Mouse (Mus musculus): ENCODE measurements around the gene Nox4.

The Nox4 gene

DNA sequence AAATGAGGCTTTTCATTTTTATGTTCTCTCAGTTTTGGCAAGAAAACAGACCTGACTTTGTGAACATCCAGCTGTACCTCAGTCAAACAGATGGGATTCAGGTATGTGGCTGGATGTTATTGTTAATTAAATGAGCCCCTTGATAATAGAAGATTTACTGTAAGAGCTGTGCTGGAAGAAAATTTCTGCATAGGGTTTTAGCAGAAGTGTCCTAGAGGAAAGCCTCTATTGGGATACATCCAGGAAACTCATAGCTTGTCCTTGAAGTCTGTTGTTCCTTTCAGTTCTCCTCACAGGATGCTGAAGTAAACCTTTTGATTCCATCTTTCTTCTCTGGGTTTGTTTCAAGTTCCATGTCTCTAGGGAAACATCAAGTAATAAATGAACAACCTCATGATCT is 128.4 kb downstream of the Nox4 start:
- no peak for DNase-seq

GRCm38 (mm10) chr7:87374935-87375334 is 129.0 kb downstream of the Nox4 start:
- no peak for DNase-seq

GRCm38 (mm10) chr7:87397023-87397422 is 151.1 kb downstream of the Nox4 start:
- no peak for DNase-seq

GRCm38 (mm10) chr7:87411373-87411772 is 165.5 kb downstream of the Nox4 start:
- DNase-seq = peak in 1 of 2 experiments; percentile 22

DNA sequence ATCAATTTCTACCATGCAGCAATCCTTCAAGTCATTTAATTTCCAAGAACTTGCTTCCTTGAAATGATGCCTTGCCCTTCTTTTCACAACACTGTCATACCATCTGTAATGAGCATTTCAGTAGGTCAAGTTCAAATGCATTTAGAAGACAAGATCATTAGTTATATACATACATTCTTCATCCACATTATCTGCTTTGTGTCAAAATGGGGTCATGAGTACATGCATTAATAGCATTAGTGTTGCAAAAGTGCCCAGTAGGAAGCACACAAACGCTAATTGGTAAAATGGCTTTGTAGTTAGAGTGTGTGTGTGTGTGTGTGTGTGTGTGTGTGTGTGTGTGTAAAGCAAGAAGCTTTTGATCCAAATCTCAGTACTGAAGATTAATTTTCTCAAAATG is 167.4 kb downstream of the Nox4 start:
- DNase-seq = no peak

All from kidney, adult 8-10 months (tissue).